Mouse (Mus musculus): ENCODE measurements around the gene Slamf6.

DNA sequence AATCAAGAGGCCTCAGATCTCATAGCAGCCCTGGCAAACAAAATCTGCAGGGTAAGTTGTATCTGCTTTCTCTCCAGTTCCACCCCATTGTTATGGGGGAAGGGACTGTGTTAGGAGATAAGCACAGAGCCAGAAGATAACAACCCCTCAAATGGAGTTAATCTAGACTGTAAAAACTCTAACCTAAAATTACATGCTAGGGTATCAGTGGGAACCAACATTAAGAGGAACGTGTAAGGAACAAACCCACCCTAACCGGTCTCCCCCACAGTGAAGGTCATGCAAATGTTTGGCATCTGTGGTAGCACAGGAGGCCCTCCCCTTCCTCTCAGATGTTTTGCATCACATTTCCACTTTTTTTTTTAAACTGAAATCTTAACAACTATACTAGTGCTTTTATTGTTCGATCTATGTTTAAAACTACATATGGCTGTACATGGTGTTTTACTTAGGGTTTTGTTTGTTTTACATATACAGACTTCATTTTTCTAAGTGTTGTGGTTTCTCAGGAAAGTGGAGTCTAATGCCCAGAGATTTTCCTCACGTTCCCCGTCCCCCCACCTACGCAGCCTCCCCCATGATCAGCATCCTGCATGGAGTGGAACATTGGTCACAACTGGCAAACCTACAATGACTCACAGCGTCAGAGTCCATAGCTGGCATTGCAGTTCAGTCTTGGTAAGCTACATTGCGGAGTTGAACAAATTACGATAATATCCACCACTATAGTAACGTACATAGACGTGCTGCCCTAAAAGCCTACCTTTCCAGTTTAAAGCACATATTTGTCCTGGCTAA is 77.8 kb downstream of the Slamf6 start:
- TF ChIP-seq POLR2A (IDR thresholded peaks at IDR 0.05; ENCODE audit: low read depth, low read length) = no peak
- TF ChIP-seq CTCF (IDR thresholded peaks at IDR 0.05; ENCODE audit: borderline replicate concordance, insufficient read depth, low read length) = no peak
